Mouse (Mus musculus) spleen, adult 12 weeks (tissue): ENCODE measurements around the gene Fads2.

Source experiments
- DNase-seq: peaks from one replicate; pipeline ENCODE4 v3.0.0; 2022; ENCODE audit warnings: low spot score

Fads2 gene

DNA sequence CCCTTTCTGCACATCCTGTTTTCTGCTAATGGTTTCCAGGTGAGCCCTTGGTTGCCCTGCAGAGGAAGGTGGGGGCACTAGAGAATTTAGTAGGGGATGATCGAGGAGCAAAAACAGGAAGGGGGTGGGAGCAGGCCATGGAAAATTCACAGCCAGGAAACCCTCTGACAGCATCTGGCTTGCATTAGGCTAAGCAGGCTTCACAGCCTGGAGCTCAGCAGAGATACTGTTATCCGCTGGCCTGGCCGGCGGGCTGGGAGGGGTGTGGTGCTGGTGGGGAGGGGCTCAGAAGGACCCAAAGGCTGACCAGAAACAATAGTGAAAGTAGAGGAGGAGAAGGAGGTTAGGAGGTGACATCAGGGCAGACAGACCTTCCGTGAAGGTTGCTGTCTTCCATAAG lies 87.6 kb downstream of the Fads2 start:
- DNase-seq = peak; percentile 53

DNA sequence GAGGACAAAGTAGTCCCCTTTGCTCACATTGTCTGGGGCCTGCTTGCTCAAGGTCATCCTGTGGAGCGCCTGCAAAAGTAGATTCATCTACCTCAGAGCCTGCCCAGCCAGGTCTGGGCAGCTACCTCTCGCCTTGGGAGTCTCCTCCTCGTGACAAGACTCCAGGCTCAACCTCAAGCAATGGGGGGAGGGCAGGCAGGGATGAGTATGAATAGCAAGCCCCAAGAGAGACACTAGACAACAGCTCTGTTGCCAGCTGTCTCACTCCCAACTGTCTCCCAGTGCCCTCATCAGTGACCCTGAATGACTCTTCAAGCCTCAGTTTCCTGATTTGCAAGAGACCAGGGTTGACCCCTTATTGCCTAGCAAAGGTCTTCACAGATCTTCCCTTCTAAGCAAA lies 88.2 kb downstream of the Fads2 start:
- DNase-seq = no peak

DNA sequence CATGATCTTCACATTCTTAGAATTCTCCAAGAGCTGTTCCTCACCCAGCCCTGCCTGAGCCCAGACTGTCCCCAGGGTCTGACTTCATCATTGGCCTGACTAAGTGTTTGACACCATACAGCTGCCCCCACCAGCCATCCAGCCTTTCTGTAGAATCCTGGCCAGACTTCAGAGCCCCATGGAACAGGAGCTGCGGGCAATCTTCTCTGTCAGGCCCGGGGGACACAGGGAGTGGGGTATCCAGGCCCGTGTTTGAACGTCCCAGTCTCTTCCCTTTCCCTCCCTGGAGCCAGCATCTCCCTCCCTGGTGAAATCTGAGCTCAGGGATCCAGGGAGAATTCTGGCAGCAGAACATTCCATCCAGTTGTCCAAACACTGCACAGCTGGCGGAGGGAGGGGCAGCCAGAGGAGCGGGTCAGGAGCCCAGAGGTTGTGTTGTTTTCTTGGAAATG lies 88.7 kb downstream of the Fads2 start:
- no peak for DNase-seq
